Mouse (Mus musculus) embryo, embryonic 10 days (tissue): Measurements from ENCODE around the gene Ptcd1.
"Not testable (repeated sequence)": the region's sequence is repeated elsewhere in the genome, so short reads cannot be mapped to it uniquely, and the experiment has no call there.

Experiments
- DNase-seq: peaks from one replicate; pipeline ENCODE4 v3.0.0-alpha.2; 2015; ENCODE audit warnings: low spot score

Gene Ptcd1

DNA sequence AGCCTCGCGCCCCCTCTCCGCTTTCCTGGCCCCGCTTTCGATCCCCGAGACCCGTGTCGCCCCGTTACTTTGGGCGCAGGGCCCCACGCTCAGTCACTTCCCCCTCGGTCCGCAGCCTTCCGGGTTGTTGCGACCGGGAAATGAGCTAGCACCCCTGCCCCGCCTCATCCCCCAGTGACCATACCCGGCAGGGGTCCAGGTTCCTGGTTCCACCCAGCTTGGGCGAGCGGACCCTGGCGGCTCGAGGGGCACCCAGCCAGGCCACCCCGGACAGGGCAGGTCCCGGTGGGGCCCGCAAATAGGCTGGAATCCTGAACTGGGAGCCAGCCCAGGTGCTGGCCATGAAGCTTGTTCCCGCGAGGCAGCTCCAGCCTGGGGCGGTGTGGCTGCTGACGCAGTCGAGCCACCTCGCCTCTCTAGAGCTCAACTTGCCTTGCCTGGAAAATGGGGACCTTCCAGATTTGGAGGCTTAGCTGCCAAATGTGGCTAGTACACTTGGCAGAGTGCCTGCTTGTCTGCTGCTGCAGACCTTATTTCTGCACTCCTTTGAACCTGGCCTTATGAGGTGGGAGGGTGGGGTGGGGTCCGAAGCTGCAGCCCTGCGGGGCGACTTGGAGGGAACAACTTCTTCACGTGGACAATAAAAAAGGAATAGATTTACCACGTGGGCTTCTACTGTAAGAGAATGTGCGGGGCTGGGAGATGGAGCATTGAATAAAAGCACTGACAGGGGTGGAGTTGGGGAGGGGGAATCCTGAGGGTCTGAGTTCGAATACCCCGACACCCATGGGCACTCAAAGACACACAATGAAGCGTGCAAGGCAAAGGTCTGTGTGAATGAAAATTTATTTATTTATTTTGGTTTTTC lies 52.1 kb downstream of the Ptcd1 start:
- no peak for DNase-seq

DNA sequence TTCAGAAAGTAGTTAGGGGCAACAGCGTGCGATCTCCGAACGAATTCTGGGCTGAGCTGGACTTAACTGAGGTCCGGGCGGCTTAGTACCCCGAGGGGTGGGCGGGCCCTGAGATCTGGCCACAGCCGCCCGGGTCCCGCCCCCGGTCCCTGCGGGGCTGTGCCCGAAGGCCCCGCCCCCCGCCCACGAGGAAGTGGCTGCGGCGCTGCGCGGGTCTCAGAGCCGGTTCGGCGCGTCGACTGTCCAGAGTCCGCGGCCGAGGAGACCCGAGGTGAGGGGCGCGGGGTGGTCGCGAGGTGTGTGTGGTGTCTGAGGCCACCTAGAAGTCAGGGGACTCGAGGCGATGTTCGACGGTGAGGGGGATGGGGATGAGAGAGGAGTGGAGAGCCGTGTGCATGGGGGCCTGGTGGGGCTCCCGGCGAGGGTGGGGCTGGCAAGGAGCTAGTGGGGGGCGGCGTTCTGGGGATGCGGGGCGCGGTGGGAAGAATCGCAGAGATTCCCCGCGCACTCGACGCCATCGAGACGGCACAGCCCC lies 52.8 kb downstream of the Ptcd1 start, which contains the start of gene Arpc1b:
Gene Arpc1b (plus strand): TSS at position 145 of the 535 bp plus-strand sequence.
- DNase-seq: peak; percentile 64

DNA sequence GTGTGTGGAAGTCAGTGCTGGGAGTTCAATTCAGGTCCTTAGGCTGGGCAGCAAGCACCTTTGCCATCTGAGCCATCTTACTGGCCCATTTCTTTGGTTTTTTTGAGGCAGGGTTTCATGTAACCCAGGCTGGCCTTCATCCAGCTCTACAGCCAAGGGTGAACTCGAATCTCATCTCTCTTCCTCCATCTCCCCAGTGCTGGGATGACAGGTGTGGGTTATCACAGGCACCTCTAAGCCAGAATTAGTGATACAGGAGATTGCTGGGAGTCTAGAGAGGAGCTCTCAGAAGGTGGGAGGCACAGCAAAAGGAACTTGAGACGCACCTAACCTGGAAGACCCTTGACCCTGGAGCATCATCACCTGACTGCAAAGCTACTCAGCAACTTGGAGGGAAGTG lies 53.5 kb downstream of the Ptcd1 start:
- DNase-seq: no peak

- no peak for DNase-seq
Observed at GRCm38 (mm10) chr5:145112566-145112965, 54.3 kb downstream of the Ptcd1 start.

GRCm38 (mm10) chr5:145110401-145110800 lies 56.5 kb downstream of the Ptcd1 start:
- no peak for DNase-seq

- no peak for DNase-seq
Observed at GRCm38 (mm10) chr5:145105694-145106275, 61.1 kb downstream of the Ptcd1 start.

DNA sequence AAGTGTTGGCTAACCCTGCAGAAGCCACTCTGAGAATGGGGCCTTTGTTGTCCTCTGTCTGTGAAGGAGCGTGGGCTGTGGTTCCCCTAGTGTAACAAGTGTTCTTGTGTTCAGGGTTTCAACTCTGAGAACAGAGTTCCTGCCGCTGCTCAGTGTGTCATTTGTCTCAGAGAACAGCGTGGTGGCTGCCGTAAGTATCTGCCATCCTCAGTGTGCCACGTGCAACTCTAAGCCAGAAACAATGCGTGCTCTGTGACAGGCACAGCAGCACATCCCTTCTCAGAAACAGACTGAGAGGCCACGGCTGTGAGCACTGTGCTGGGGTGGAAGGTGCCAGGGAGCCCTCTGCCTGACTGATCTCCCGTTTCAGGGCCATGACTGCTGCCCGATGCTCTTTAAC lies 62.6 kb downstream of the Ptcd1 start:
- DNase-seq: no peak

DNA sequence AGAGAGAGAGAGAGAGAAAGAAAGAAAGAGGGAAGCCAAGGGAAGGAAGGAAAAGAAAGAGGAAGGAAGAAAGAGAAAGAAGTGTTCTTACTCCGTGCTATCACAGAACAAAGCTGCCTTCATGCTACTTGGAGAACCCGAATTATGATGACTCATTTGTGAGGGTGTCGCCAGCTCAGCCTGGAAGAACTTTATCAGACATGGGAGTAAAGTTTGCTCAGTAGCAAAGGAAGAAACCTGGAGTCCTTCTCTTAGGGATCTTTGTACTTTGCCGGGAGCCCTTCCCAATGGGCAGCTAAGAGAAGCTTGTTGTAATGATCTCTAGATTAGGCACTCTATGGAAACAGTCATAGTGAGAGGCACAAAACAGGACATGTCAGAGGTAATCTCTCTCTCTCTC lies 64.2 kb downstream of the Ptcd1 start:
- DNase-seq: no peak

DNA sequence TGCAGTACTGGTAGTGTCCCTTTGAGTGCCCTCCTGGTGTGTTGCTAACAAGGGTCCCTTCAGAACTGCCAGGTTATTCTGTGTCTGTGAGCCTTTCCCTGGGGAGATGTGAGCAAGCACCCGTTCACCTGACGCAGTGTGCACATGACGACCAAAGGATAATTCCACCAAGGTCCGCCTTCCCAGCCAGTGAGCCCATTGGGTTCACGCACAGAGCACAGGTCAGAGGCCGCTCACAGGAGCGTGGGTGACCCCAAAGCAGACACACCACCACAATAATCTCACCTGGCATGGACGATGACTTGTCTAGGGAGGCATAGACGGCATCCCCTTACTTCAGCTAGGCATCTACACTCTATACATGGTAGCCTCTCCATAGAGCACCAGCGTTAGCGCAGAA lies 65.5 kb downstream of the Ptcd1 start:
- not testable (repeated sequence) for DNase-seq

DNA sequence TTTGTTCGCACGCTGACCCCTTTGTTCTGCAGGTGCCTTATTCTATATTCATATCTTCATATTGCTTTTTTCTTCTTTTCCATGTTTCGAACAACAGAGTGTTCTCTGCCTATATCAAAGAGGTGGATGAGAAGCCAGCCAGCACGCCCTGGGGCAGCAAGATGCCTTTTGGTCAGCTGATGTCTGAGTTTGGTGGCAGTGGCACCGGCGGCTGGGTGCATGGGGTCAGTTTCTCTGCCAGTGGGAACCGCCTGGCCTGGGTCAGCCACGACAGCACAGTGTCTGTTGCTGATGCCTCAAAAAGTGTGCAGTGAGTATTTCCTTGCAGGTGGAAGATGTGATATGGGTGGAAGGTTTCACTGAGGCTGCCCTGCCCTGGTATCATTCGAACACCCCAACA lies 65.9 kb downstream of the Ptcd1 start:
- DNase-seq: no peak

DNA sequence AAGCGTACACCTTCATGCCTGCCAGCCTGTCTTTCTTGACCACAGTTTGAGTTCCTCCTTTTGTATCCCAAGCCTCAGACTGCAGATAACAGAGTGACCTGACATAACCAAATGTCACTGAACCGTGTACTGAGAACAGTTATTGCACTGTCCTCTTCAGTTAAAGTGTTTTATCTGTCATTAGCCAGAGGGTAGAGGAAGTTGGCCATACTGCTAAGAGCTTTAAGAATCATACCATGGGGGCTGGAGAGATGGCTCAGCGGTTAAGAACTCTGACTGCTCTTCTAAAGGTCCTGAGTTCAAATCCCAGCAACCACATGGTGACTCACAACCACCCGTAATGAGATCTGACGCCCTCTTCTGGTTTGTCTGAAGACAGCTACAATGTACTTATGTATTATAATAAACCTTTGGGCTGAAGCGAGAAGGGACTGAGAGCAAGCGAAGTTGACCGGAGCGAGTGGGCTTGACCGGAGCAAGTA lies 68.5 kb downstream of the Ptcd1 start:
- DNase-seq: no peak
